Mouse (Mus musculus) kidney, embryonic 15.5 days (tissue): Measurements from ENCODE around the gene Smyd2. TPM values are rescaled to one million over a fixed set of nuclear protein-coding genes. Genes with fewer than 3 reads are reported as not detected.

ENCODE experiments used
- ATAC-seq: fragments of 200-750 bp; cut with Nextera tagmentation; replicated peaks from 2 replicates; pipeline ENCODE4 v1.8.0; 2017; ENCODE audit warnings: moderate TSS enrichment; ENCODE audit not compliant: low FRiP score
- H3K27ac ChIP-seq: fragments of 300-500 bp; sonication (generic); 2 replicates; pipeline ENCODE4 v1.5.1; 2015; ENCODE audit warnings: mild to moderate bottlenecking, inconsistent platforms
- H3K27me3 ChIP-seq: fragments of 300-500 bp; sonication (generic); 2 replicates; pipeline ENCODE4 v1.6.1; 2015; ENCODE audit warnings: inconsistent platforms
- H3K36me3 ChIP-seq: fragments of 300-500 bp; sonication (generic); 2 replicates; pipeline ENCODE4 v1.6.1; 2015; ENCODE audit warnings: inconsistent platforms
- H3K4me1 ChIP-seq: fragments of 300-500 bp; sonication (generic); 2 replicates; pipeline ENCODE4 v1.6.1; 2015; ENCODE audit warnings: inconsistent platforms
- H3K4me2 ChIP-seq: fragments of 300-500 bp; sonication (generic); 2 replicates; pipeline ENCODE4 v1.6.1; 2015; ENCODE audit warnings: moderate library complexity, mild to moderate bottlenecking, inconsistent platforms
- H3K4me3 ChIP-seq: fragments of 300-500 bp; sonication (generic); replicated peaks from 2 replicates; pipeline ENCODE4 v1.5.1; 2015; ENCODE audit warnings: mild to moderate bottlenecking, inconsistent platforms
- H3K9ac ChIP-seq: fragments of 300-500 bp; sonication (generic); 2 replicates; pipeline ENCODE4 v1.6.1; 2015; ENCODE audit warnings: mild to moderate bottlenecking, inconsistent platforms
- H3K9me3 ChIP-seq: fragments of 300-500 bp; sonication (generic); replicated peaks from 2 replicates; pipeline ENCODE4 v1.6.1; 2016; ENCODE audit warnings: inconsistent platforms
- WGBS: fragments of 180-500 bp; shearing (Covaris S2); methylation state at CpG from one replicate; pipeline ENCODE4 v1.1.7; 2015; ENCODE audit warnings: mixed read lengths; 5-methylcytosine and 5-hydroxymethylcytosine counted together
- polyA plus RNA-seq: library from polyadenylated mRNA; unstranded; fragments of >200 nt; fragmentation: Nextera tagmentation; extraction: Ambion mirVana; gene quantifications from 2 replicates; pipeline ENCODE4 v1.2.1, GENCODE M21; 2015

Gene Smyd2
- polyA plus RNA-seq, 1 experiment from 2014 or later, result 84.2 TPM

- Histone ChIP-seq H3K9ac (no peak overlapping the region), H3K9me3 (no peaks in the 10 kb centered on the region), H3K36me3 (peaks cover 74% of the 10 kb centered on the region), H3K4me1 (peaks cover 22% of the 10 kb centered on the region), H3K4me3 (no peak overlapping the region), H3K4me2 (no peak overlapping the region), H3K27me3 (no peaks in the 10 kb centered on the region), H3K27ac (peak overlapping the region; percentile 78)
- WGBS, result 86% methylated on average over 10 of the region's 10 CpGs
- no peak for ATAC-seq
Measured at GRCm38 (mm10) chr1:189868036-189868435, 54.1 kb downstream of the Smyd2 start.

- Histone ChIP-seq H3K27me3 (no peaks in the 10 kb centered on the region), H3K36me3 (peaks cover 74% of the 10 kb centered on the region), H3K27ac (peak overlapping the region; percentile 78), H3K4me2 (no peak overlapping the region), H3K4me3 (no peak overlapping the region), H3K9ac (no peak overlapping the region), H3K4me1 (peaks cover 22% of the 10 kb centered on the region), H3K9me3 (no peaks in the 10 kb centered on the region)
- 44% methylated on average over 9 of the region's 9 CpGs for WGBS
- ATAC-seq, result peak; percentile 75
Measured at GRCm38 (mm10) chr1:189867497-189867896, 54.7 kb downstream of the Smyd2 start.

- ATAC-seq, result peak; percentile 12; the same call in 1 of the 2 replicates
- Histone ChIP-seq H3K36me3 (peaks cover 74% of the 10 kb centered on the region), H3K27me3 (no peaks in the 10 kb centered on the region), H3K27ac (peak overlapping the region; percentile 78), H3K9me3 (no peaks in the 10 kb centered on the region), H3K9ac (no peak overlapping the region), H3K4me3 (no peak overlapping the region), H3K4me2 (no peak overlapping the region), H3K4me1 (peaks cover 22% of the 10 kb centered on the region)
- WGBS, result 46% methylated on average over 5 of the region's 5 CpGs
Measured at GRCm38 (mm10) chr1:189867034-189867433, 55.1 kb downstream of the Smyd2 start.

- H3K9ac ChIP-seq, result no peak overlapping the region
Measured at GRCm38 (mm10) chr1:189866621-189867020, 55.5 kb downstream of the Smyd2 start.

GRCm38 (mm10) chr1:189864846-189865560 lies 57.2 kb downstream of the Smyd2 start:
- no peak for ATAC-seq
- WGBS, result 67% methylated on average over 15 of the region's 15 CpGs
- Histone ChIP-seq H3K4me3 (no peak overlapping the region), H3K9ac (no peak overlapping the region), H3K9me3 (no peaks in the 10 kb centered on the region), H3K4me1 (peaks cover 22% of the 10 kb centered on the region), H3K27me3 (no peaks in the 10 kb centered on the region), H3K27ac (no peak overlapping the region), H3K4me2 (no peak overlapping the region), H3K36me3 (peaks cover 73% of the 10 kb centered on the region)

More at GRCm38 (mm10) chr1:189866621-189867020, 55.5 kb downstream of the Smyd2 start:
- Histone ChIP-seq H3K4me1 (peaks cover 22% of the 10 kb centered on the region), H3K4me3 (no peak overlapping the region), H3K27ac (peak overlapping the region; percentile 78), H3K27me3 (no peaks in the 10 kb centered on the region), H3K36me3 (peaks cover 74% of the 10 kb centered on the region), H3K9me3 (no peaks in the 10 kb centered on the region), H3K4me2 (no peak overlapping the region)
- no peak for ATAC-seq
- 74% methylated on average over 6 of the region's 6 CpGs for WGBS

- no peak for ATAC-seq
- Histone ChIP-seq H3K4me2 (no peak overlapping the region), H3K9ac (no peak overlapping the region), H3K36me3 (peaks cover 72% of the 10 kb centered on the region), H3K9me3 (no peaks in the 10 kb centered on the region), H3K4me1 (peaks cover 22% of the 10 kb centered on the region), H3K4me3 (no peak overlapping the region), H3K27me3 (no peaks in the 10 kb centered on the region), H3K27ac (no peak overlapping the region)
- WGBS, result 82% methylated on average over 9 of the region's 9 CpGs
Measured at GRCm38 (mm10) chr1:189864301-189864700, 57.9 kb downstream of the Smyd2 start.

GRCm38 (mm10) chr1:189863727-189864126 lies 58.4 kb downstream of the Smyd2 start:
- H3K36me3 ChIP-seq, result peaks cover 74% of the 10 kb centered on the region
- ATAC-seq, result no peak

GRCm38 (mm10) chr1:189860942-189861315 lies 61.2 kb downstream of the Smyd2 start:
- no peak overlapping the region for H3K27ac ChIP-seq
- 68% methylated on average over 12 of the region's 12 CpGs for WGBS
- no peaks in the 10 kb centered on the region for H3K27me3 ChIP-seq
- peaks cover 3% of the 10 kb centered on the region; the same call in 1 of the 2 replicates for H3K4me1 ChIP-seq
- peaks cover 94% of the 10 kb centered on the region for H3K36me3 ChIP-seq
- H3K9me3 ChIP-seq, result no peaks in the 10 kb centered on the region
- ATAC-seq, result no peak
- H3K4me2 ChIP-seq, result no peak overlapping the region
- no peak overlapping the region for H3K9ac ChIP-seq
- no peak overlapping the region for H3K4me3 ChIP-seq

More at GRCm38 (mm10) chr1:189863727-189864126, 58.4 kb downstream of the Smyd2 start:
- Histone ChIP-seq H3K4me3 (no peak overlapping the region), H3K9ac (no peak overlapping the region), H3K27me3 (no peaks in the 10 kb centered on the region), H3K4me2 (no peak overlapping the region), H3K27ac (no peak overlapping the region), H3K9me3 (no peaks in the 10 kb centered on the region), H3K4me1 (peaks cover 22% of the 10 kb centered on the region)
- 97% methylated on average over 3 of the region's 3 CpGs for WGBS

- WGBS, result 86% methylated on average over 17 of the region's 17 CpGs
- Histone ChIP-seq H3K27ac (no peak overlapping the region), H3K4me1 (peaks cover 2% of the 10 kb centered on the region; the same call in 1 of the 2 replicates), H3K27me3 (no peaks in the 10 kb centered on the region), H3K4me2 (no peak overlapping the region), H3K36me3 (peaks cover 91% of the 10 kb centered on the region), H3K9ac (no peak overlapping the region), H3K4me3 (no peak overlapping the region), H3K9me3 (no peaks in the 10 kb centered on the region)
- ATAC-seq, result peak; percentile 43; the same call in 1 of the 2 replicates
Measured at GRCm38 (mm10) chr1:189860112-189860941, 61.8 kb downstream of the Smyd2 start.

GRCm38 (mm10) chr1:189858377-189858776 lies 63.8 kb downstream of the Smyd2 start:
- Histone ChIP-seq H3K4me3 (no peak overlapping the region), H3K9me3 (no peaks in the 10 kb centered on the region), H3K36me3 (peaks cover 84% of the 10 kb centered on the region), H3K4me2 (no peak overlapping the region), H3K27ac (no peak overlapping the region), H3K9ac (no peak overlapping the region), H3K4me1 (no peaks in the 10 kb centered on the region), H3K27me3 (no peaks in the 10 kb centered on the region)
- WGBS, result 92% methylated on average over 6 of the region's 6 CpGs
- ATAC-seq, result no peak

GRCm38 (mm10) chr1:189855739-189856138 lies 66.4 kb downstream of the Smyd2 start:
- Histone ChIP-seq H3K4me3 (no peak overlapping the region), H3K27ac (no peak overlapping the region), H3K4me1 (no peaks in the 10 kb centered on the region), H3K4me2 (no peak overlapping the region), H3K9me3 (no peaks in the 10 kb centered on the region), H3K27me3 (no peaks in the 10 kb centered on the region), H3K36me3 (peaks cover 85% of the 10 kb centered on the region), H3K9ac (no peak overlapping the region)
- WGBS, result 94% methylated on average over 5 of the region's 5 CpGs
- ATAC-seq, result no peak

GRCm38 (mm10) chr1:189854646-189855045 lies 67.5 kb downstream of the Smyd2 start:
- Histone ChIP-seq H3K27ac (no peak overlapping the region), H3K9ac (no peak overlapping the region), H3K9me3 (no peaks in the 10 kb centered on the region), H3K4me1 (no peaks in the 10 kb centered on the region), H3K4me2 (no peak overlapping the region), H3K36me3 (peaks cover 86% of the 10 kb centered on the region), H3K4me3 (no peak overlapping the region), H3K27me3 (no peaks in the 10 kb centered on the region)
- 89% methylated on average over 13 of the region's 13 CpGs for WGBS
- ATAC-seq, result no peak
